Mouse (Mus musculus) WW6 (cell line): ENCODE measurements around the gene H2al1b.

ENCODE experiments used
- DNase-seq: peaks from one replicate; pipeline ENCODE4 v3.0.0-alpha.2; 2013; ENCODE audit warnings: low read depth, low spot score

Gene H2al1b

GRCm38 (mm10) chrX:11346756-11347155 lies 44.5 kb downstream of the H2al1b start:
- no peak for DNase-seq
